Mouse (Mus musculus) spleen, postnatal 14 days (tissue): ENCODE data around the gene Aqp6.

ENCODE experiments used
- DNase-seq, 2 experiments: peaks; one replicate each; pipeline ENCODE4 v3.0.0; 2021 to 2022; ENCODE audit warnings: low spot score in 2 of 2

The Aqp6 gene

GRCm38 (mm10) chr15:99644776-99645175 is 43.6 kb downstream of the Aqp6 start:
- DNase-seq, result no peak

- no peak for DNase-seq
Measured at GRCm38 (mm10) chr15:99648326-99648725, 47.1 kb downstream of the Aqp6 start.

- DNase-seq, result no peak
Measured at GRCm38 (mm10) chr15:99649067-99649761, 48.0 kb downstream of the Aqp6 start.

GRCm38 (mm10) chr15:99650304-99650703 is 49.1 kb downstream of the Aqp6 start:
- no peak for DNase-seq

- DNase-seq, result peak; percentile 95 to 96
Measured at GRCm38 (mm10) chr15:99651163-99651872, 50.1 kb downstream of the Aqp6 start, which contains the start of gene Racgap1. TSS of gene Racgap1 (minus strand) at chr15:99651656.

- DNase-seq, result no peak
Measured at GRCm38 (mm10) chr15:99651984-99652872, 51.0 kb downstream of the Aqp6 start.

GRCm38 (mm10) chr15:99653291-99653690 is 52.1 kb downstream of the Aqp6 start:
- no peak for DNase-seq

GRCm38 (mm10) chr15:99653876-99654275 is 52.7 kb downstream of the Aqp6 start:
- DNase-seq, result no peak
